Mouse (Mus musculus): ENCODE measurements around the gene Lrig2. TPM values are rescaled to one million over a fixed set of nuclear protein-coding genes. Genes with fewer than 3 reads are reported as not detected.

Gene Lrig2
- polyA plus RNA-seq, 1 experiment from 2014 or later: 21.9 TPM

DNA sequence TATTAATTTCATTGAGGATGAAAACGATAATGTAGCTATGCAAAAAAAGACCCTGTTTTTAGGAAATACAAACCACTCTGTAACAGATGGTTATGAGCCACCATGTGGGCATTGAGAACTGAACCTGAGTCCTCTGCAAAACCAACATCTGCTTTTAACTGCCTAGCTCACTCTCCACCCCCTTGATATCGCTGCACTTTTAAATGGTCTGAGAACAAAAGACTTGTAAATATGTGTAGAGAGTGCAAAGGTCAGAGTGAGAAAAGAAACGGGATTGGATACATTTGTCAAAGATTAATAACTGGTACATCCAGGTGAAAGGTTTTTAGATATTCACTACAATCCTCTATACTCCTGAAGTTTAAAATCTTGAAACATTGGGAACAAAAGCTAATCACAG is 42.3 kb downstream of the Lrig2 start:
- H3K27me3 ChIP-seq (replicated peaks; ENCODE audit: control insufficient read depth, insufficient read depth, low read length): no peaks in the 10 kb centered on the region
- no peak overlapping the region for H3K4me2 ChIP-seq (ENCODE audit: low read length)
- no peak overlapping the region for H3K27ac ChIP-seq (ENCODE audit: low read depth, low read length)
- peaks cover 20% of the 10 kb centered on the region for H3K36me3 ChIP-seq (ENCODE audit: control insufficient read depth, insufficient read depth, low read length)
- WGBS: 64% methylated on average over 3 of the region's 3 CpGs
- H3K4me3 ChIP-seq (ENCODE audit: low read length): no peak overlapping the region
- no peaks in the 10 kb centered on the region for H3K4me1 ChIP-seq (ENCODE audit: control insufficient read depth, insufficient read depth, low read depth, low read length)
- H3K9ac ChIP-seq (ENCODE audit: low read depth, low read length): no peak overlapping the region
- H3K9me3 ChIP-seq (ENCODE audit: control insufficient read depth, low read length): no peaks in the 10 kb centered on the region
- ATAC-seq: no peak

DNA sequence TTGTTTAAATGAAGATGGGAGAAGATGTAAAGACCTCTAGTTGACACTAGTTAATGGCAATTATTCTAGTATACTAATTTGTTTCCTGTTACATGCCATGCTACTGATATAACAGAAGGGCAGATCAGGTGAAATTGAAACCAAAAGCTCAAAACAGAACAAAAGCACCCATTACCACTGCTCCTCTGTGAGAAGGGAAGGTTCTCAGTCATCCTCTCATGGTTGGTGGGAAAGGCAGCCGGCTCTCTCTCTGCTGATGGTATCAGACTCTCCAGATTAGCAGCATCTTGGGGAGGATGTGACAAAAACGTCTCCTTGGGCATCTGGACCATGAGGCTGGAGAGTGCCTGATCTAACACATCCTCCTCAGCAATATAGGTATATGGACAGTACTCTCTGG is 50.5 kb downstream of the Lrig2 start:
- Histone ChIP-seq H3K4me3 (ENCODE audit: low read length) (no peak overlapping the region), H3K9ac (ENCODE audit: low read depth, low read length) (no peak overlapping the region), H3K27ac (ENCODE audit: low read depth, low read length) (no peak overlapping the region), H3K4me2 (ENCODE audit: low read length) (no peak overlapping the region), H3K27me3 (replicated peaks; ENCODE audit: control insufficient read depth, insufficient read depth, low read length) (no peaks in the 10 kb centered on the region), H3K9me3 (ENCODE audit: control insufficient read depth, low read length) (no peaks in the 10 kb centered on the region), H3K4me1 (ENCODE audit: control insufficient read depth, insufficient read depth, low read depth, low read length) (no peaks in the 10 kb centered on the region), H3K36me3 (ENCODE audit: control insufficient read depth, insufficient read depth, low read length) (peaks cover 57% of the 10 kb centered on the region)
- 76% methylated on average over 2 of the region's 2 CpGs for WGBS
- ATAC-seq: no peak

- Histone ChIP-seq H3K27me3 (replicated peaks; ENCODE audit: control insufficient read depth, insufficient read depth, low read length) (no peaks in the 10 kb centered on the region), H3K27ac (ENCODE audit: low read depth, low read length) (no peak overlapping the region), H3K4me3 (ENCODE audit: low read length) (no peak overlapping the region), H3K4me2 (ENCODE audit: low read length) (no peak overlapping the region), H3K9ac (ENCODE audit: low read depth, low read length) (no peak overlapping the region), H3K36me3 (ENCODE audit: control insufficient read depth, insufficient read depth, low read length) (peaks cover 46% of the 10 kb centered on the region), H3K9me3 (ENCODE audit: control insufficient read depth, low read length) (no peaks in the 10 kb centered on the region), H3K4me1 (ENCODE audit: control insufficient read depth, insufficient read depth, low read depth, low read length) (no peaks in the 10 kb centered on the region)
- no peak for ATAC-seq
- 90% methylated on average over 1 of the region's 1 CpGs for WGBS
These were observed 53.1 kb downstream of the Lrig2 start for GRCm38 (mm10) chr3:104458588-104458987.

DNA sequence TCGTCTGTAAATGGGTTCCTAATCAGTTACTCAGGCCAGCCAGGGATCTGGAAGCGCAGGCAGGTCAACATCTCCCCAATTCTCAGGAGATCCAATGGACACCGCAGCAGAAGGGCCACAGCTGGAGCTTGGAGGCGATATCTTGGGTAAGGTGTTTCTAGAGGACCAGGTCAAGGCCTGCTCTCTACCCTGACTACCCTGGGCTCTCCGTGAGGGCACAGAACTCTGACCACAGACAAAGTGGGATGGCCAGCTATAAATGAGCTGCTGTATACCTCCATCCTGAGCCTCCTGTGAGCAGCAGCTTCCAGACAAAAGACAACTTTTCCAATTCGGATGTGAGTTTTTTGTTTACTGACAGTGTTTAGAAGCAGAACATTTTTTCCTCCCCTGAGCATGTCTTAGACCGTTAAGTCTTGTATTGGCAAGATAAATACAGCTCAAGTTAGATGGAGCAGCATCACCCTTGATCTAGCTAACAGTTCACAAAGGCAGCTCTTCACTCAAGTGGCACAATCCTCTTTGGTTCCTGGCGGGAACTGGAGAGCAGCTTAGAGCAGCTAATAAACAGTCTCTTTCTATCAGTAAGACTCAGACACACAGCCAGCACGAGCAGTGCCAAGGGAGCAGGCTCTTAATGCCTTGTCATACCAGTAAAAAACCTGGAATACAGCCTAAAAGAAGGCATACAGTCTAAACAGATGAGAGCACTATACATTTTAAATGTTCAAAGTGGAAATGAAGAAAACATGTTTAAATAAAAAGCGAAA is 56.0 kb downstream of the Lrig2 start:
- H3K36me3 ChIP-seq (ENCODE audit: control insufficient read depth, insufficient read depth, low read length): peaks cover 28% of the 10 kb centered on the region
- no peak overlapping the region for H3K27ac ChIP-seq (ENCODE audit: low read depth, low read length)
- no peak overlapping the region for H3K4me3 ChIP-seq (ENCODE audit: low read length)
- H3K9me3 ChIP-seq (ENCODE audit: control insufficient read depth, low read length): no peaks in the 10 kb centered on the region
- no peak overlapping the region for H3K4me2 ChIP-seq (ENCODE audit: low read length)
- H3K9ac ChIP-seq (ENCODE audit: low read depth, low read length): no peak overlapping the region
- no peak for ATAC-seq
- H3K4me1 ChIP-seq (ENCODE audit: control insufficient read depth, insufficient read depth, low read depth, low read length): no peaks in the 10 kb centered on the region
- no peaks in the 10 kb centered on the region for H3K27me3 ChIP-seq (replicated peaks; ENCODE audit: control insufficient read depth, insufficient read depth, low read length)
- 81% methylated on average over 10 of the region's 10 CpGs for WGBS

DNA sequence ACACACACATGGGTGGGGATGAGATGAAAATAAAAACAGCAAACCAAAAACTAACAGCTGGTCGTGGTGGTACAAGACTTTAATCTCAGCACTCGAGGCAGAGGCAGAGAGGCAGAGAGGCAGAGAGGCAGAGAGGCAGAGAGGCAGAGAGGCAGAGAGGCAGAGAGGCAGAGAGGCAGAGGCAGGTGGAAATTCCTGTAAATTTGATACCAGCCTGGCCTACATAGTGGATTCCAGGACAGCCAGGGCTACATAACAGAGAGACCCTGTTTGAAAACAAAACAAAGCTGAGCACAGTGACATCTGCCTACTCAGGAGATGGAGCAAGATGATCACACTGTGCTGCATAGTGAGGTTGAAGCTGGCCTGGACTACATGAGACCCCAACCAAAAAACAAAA is 64.5 kb downstream of the Lrig2 start:
- ATAC-seq: no peak
- H3K4me1 ChIP-seq (ENCODE audit: control insufficient read depth, insufficient read depth, low read depth, low read length): peaks cover 2% of the 10 kb centered on the region; the same call in 1 of the 2 replicates
- no peaks in the 10 kb centered on the region for H3K27me3 ChIP-seq (replicated peaks; ENCODE audit: control insufficient read depth, insufficient read depth, low read length)
- H3K27ac ChIP-seq (ENCODE audit: low read depth, low read length): no peak overlapping the region
- H3K9me3 ChIP-seq (ENCODE audit: control insufficient read depth, low read length): no peaks in the 10 kb centered on the region
- H3K4me3 ChIP-seq (ENCODE audit: low read length): no peak overlapping the region
- no peak overlapping the region for H3K9ac ChIP-seq (ENCODE audit: low read depth, low read length)
- no peaks in the 10 kb centered on the region for H3K36me3 ChIP-seq (ENCODE audit: control insufficient read depth, insufficient read depth, low read length)
- WGBS: 82% methylated on average over 2 of the region's 2 CpGs
- no peak overlapping the region for H3K4me2 ChIP-seq (ENCODE audit: low read length)

GRCm38 (mm10) chr3:104446689-104447088 is 65.0 kb downstream of the Lrig2 start:
- H3K9me3 ChIP-seq (ENCODE audit: control insufficient read depth, low read length): no peaks in the 10 kb centered on the region
- WGBS: 85% methylated on average over 6 of the region's 6 CpGs

GRCm38 (mm10) chr3:104445576-104445975 is 66.1 kb downstream of the Lrig2 start:
- H3K9ac ChIP-seq (ENCODE audit: low read depth, low read length): no peak overlapping the region
- H3K4me1 ChIP-seq (ENCODE audit: control insufficient read depth, insufficient read depth, low read depth, low read length): peaks cover 9% of the 10 kb centered on the region
- no peaks in the 10 kb centered on the region for H3K27me3 ChIP-seq (replicated peaks; ENCODE audit: control insufficient read depth, insufficient read depth, low read length)
- no peak for ATAC-seq
- no peaks in the 10 kb centered on the region for H3K9me3 ChIP-seq (ENCODE audit: control insufficient read depth, low read length)
- no peak overlapping the region for H3K27ac ChIP-seq (ENCODE audit: low read depth, low read length)
- H3K4me2 ChIP-seq (ENCODE audit: low read length): no peak overlapping the region
- no peak overlapping the region for H3K4me3 ChIP-seq (ENCODE audit: low read length)
- WGBS: 59% methylated on average over 6 of the region's 6 CpGs
- no peaks in the 10 kb centered on the region for H3K36me3 ChIP-seq (ENCODE audit: control insufficient read depth, insufficient read depth, low read length)

More at GRCm38 (mm10) chr3:104446689-104447088, 65.0 kb downstream of the Lrig2 start:
- H3K9ac ChIP-seq (ENCODE audit: low read depth, low read length): no peak overlapping the region
- no peak overlapping the region for H3K27ac ChIP-seq (ENCODE audit: low read depth, low read length)
- no peak overlapping the region for H3K4me2 ChIP-seq (ENCODE audit: low read length)
- no peaks in the 10 kb centered on the region for H3K36me3 ChIP-seq (ENCODE audit: control insufficient read depth, insufficient read depth, low read length)
- no peaks in the 10 kb centered on the region for H3K27me3 ChIP-seq (replicated peaks; ENCODE audit: control insufficient read depth, insufficient read depth, low read length)
- no peak for ATAC-seq
- no peak overlapping the region for H3K4me3 ChIP-seq (ENCODE audit: low read length)
- peaks cover 7% of the 10 kb centered on the region for H3K4me1 ChIP-seq (ENCODE audit: control insufficient read depth, insufficient read depth, low read depth, low read length)

DNA sequence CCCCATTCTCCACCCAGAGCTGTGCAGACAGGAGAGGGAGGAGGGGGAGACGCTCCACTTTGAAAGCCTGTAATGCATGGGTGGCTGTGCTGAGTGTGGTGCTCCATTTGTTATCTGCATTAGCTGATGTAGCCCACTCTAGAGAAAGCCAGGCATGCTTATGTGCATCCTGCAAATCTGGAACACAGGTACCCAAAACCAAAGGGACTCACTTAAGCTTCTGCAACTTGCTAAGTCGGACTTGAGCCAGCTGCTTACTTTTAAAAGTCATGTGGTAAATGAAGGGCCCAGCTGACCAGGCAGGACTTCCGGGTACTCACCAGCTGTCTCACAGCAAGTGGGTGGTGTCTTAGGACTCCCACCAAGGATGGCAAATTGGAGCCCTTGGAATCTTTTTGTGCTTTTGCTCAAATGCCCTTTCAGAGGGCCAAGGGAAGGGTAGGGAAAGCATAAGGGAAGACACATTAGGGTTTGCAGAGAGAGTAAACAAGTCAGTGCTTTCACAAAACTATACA is 66.7 kb downstream of the Lrig2 start:
- Histone ChIP-seq H3K4me3 (ENCODE audit: low read length) (no peak overlapping the region), H3K9ac (ENCODE audit: low read depth, low read length) (no peak overlapping the region), H3K4me1 (ENCODE audit: control insufficient read depth, insufficient read depth, low read depth, low read length) (peaks cover 9% of the 10 kb centered on the region), H3K9me3 (ENCODE audit: control insufficient read depth, low read length) (no peaks in the 10 kb centered on the region), H3K27me3 (replicated peaks; ENCODE audit: control insufficient read depth, insufficient read depth, low read length) (no peaks in the 10 kb centered on the region), H3K36me3 (ENCODE audit: control insufficient read depth, insufficient read depth, low read length) (no peaks in the 10 kb centered on the region), H3K27ac (ENCODE audit: low read depth, low read length) (no peak overlapping the region), H3K4me2 (ENCODE audit: low read length) (no peak overlapping the region)
- 67% methylated on average over 3 of the region's 3 CpGs for WGBS
- no peak for ATAC-seq

GRCm38 (mm10) chr3:104444082-104444481 is 67.6 kb downstream of the Lrig2 start:
- 71% methylated on average over 3 of the region's 3 CpGs for WGBS
- Histone ChIP-seq H3K4me3 (ENCODE audit: low read length) (no peak overlapping the region), H3K27me3 (replicated peaks; ENCODE audit: control insufficient read depth, insufficient read depth, low read length) (no peaks in the 10 kb centered on the region), H3K9ac (ENCODE audit: low read depth, low read length) (no peak overlapping the region), H3K4me2 (ENCODE audit: low read length) (no peak overlapping the region), H3K9me3 (ENCODE audit: control insufficient read depth, low read length) (no peaks in the 10 kb centered on the region), H3K27ac (ENCODE audit: low read depth, low read length) (no peak overlapping the region), H3K4me1 (ENCODE audit: control insufficient read depth, insufficient read depth, low read depth, low read length) (peaks cover 9% of the 10 kb centered on the region), H3K36me3 (ENCODE audit: control insufficient read depth, insufficient read depth, low read length) (no peaks in the 10 kb centered on the region)
- no peak for ATAC-seq
